Mouse (Mus musculus) gastrocnemius, postnatal 25 days (tissue): ENCODE measurements around the gene Zfp950. TPM values are rescaled to one million over a fixed set of nuclear protein-coding genes. Genes with fewer than 3 reads are reported as not detected.
A peak's percentile ranks its signal among the peaks of the same experiment; 100 is the strongest.

Source experiments
- DNase-seq: peaks from one replicate; pipeline ENCODE4 v3.0.0; 2022
- total RNA-seq, 2 experiments: library from RNA; stranded (reverse); gene quantifications; 1 replicate in 1 of 2; 2 replicates in 1 of 2; pipeline ENCODE4 v1.2.3; 2021

Zfp950 gene
- total RNA-seq, 2 experiments from 2014 or later: 7.0 to 8.5 TPM

GRCm38 (mm10) chr19:61057581-61057980 is 83.1 kb downstream of the Zfp950 start:
- DNase-seq: no peak

- no peak for DNase-seq
These were observed 83.7 kb downstream of the Zfp950 start for GRCm38 (mm10) chr19:61056783-61057410.

GRCm38 (mm10) chr19:61052786-61053185 is 87.9 kb downstream of the Zfp950 start:
- no peak for DNase-seq

GRCm38 (mm10) chr19:61052008-61052407 is 88.6 kb downstream of the Zfp950 start:
- no peak for DNase-seq

- no peak for DNase-seq
These were observed 89.5 kb downstream of the Zfp950 start for GRCm38 (mm10) chr19:61051151-61051550.

- peak; percentile 25 for DNase-seq
These were observed 91.2 kb downstream of the Zfp950 start for GRCm38 (mm10) chr19:61049413-61049812.

- no peak for DNase-seq
These were observed 92.0 kb downstream of the Zfp950 start for GRCm38 (mm10) chr19:61048646-61049045.

- DNase-seq: no peak
These were observed 101.5 kb downstream of the Zfp950 start for GRCm38 (mm10) chr19:61039151-61039550.

- no peak for DNase-seq
These were observed 109.1 kb downstream of the Zfp950 start for GRCm38 (mm10) chr19:61031570-61031969.

- DNase-seq: no peak
These were observed 118.6 kb downstream of the Zfp950 start for GRCm38 (mm10) chr19:61021939-61022566.

- no peak for DNase-seq
These were observed 119.1 kb downstream of the Zfp950 start for GRCm38 (mm10) chr19:61021502-61021901.

GRCm38 (mm10) chr19:61017477-61018266 is 123.0 kb downstream of the Zfp950 start:
- DNase-seq: no peak

- DNase-seq: no peak
These were observed 131.4 kb downstream of the Zfp950 start for GRCm38 (mm10) chr19:61009266-61009665.

Other genes starting within 250 kb of the Zfp950 start
- gene Gm7102, start 35.5 kb upstream of the Zfp950 start, total RNA-seq: not detected
- gene Gm6020, start 43.0 kb upstream of the Zfp950 start, total RNA-seq: not detected
- gene Csf2ra, start 87.6 kb upstream of the Zfp950 start, total RNA-seq: 1 to 10 TPM; 1.3 to 2.1 TPM
- gene Gm21060, start 156.2 kb upstream of the Zfp950 start, total RNA-seq: not detected